Mouse (Mus musculus): ENCODE data around the gene Pcbp3.

Pcbp3 gene

DNA sequence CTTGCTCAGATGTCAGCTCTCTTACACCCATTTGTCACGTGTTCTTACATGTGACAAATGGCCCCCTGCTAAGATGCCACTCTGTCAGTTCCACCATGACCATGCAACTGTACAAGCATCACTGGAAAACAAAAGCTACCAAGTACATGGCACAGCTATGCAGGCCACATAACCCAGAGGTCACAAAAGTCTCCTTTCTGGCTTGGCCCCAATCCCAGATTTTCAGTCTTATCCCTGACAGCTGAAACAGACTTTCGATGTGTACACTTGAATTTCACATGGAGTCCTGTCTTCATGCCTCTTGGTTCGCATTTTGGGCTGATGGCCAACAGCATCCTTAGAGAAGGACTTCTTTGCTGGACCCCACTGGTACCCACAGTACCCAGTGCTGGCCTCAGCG lies 116.8 kb downstream of the Pcbp3 start:
- DNase-seq (ENCODE audit: extremely low spot score): no peak

GRCm38 (mm10) chr10:76844365-76844764 lies 117.3 kb downstream of the Pcbp3 start:
- DNase-seq (ENCODE audit: extremely low spot score): no peak

DNA sequence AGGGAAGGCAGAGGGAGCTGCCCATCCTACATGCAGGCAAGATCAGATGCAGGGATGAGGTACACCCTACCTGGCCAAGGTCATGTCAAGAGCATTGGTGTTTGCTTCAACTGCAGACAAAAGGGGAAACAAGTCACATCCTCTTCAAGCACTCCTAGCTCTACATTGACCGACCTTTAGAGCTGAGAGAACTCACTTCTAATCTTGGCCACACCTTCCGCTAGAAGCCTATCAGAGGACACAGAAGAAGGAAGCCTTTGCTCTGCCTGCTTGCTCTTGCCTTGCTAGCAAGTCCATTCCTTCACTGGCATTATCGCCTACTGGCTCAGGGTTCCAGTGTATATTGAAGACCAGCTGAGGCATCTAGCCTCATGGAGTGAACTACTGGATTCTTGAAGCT lies 119.6 kb downstream of the Pcbp3 start:
- no peak for DNase-seq (ENCODE audit: extremely low spot score)

DNA sequence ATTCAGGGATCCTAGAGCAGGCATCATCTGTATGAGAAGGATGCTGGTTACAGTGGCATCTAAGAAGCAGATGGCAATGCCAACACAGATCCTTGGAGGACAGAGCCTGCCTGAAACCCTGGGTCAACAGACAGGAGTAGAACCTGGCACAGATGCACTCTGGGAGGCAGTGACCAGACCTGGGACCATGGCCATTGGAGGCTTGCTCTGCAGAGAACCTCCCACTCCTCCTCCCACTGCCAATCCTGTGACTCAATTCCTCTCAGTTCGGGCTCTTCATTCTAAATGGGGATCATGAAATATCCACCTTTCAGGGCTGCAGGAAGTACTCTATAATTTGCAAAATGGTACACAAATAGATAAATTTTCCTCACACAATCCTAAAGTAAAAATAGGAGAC lies 120.5 kb downstream of the Pcbp3 start:
- DNase-seq (ENCODE audit: extremely low spot score): no peak

DNA sequence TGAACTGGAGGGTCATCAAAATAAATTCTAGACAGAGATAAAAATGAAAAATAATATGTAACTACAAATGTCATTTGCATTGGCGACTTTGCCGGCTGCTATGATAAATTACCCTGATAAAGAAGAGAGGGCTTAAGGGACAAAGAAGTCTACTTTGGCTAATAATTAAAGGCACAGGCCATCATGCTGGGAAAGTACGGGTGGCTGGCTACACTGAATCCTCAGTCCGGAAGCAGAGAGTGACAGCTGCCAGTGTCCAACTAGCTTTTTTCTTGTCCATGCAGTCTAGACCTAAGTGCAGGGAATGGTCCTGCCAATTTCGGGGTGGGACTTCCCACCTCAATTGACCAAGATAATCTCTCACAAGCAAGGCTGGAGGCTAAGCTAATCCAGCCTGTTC lies 121.1 kb downstream of the Pcbp3 start:
- DNase-seq (ENCODE audit: extremely low spot score): no peak

DNA sequence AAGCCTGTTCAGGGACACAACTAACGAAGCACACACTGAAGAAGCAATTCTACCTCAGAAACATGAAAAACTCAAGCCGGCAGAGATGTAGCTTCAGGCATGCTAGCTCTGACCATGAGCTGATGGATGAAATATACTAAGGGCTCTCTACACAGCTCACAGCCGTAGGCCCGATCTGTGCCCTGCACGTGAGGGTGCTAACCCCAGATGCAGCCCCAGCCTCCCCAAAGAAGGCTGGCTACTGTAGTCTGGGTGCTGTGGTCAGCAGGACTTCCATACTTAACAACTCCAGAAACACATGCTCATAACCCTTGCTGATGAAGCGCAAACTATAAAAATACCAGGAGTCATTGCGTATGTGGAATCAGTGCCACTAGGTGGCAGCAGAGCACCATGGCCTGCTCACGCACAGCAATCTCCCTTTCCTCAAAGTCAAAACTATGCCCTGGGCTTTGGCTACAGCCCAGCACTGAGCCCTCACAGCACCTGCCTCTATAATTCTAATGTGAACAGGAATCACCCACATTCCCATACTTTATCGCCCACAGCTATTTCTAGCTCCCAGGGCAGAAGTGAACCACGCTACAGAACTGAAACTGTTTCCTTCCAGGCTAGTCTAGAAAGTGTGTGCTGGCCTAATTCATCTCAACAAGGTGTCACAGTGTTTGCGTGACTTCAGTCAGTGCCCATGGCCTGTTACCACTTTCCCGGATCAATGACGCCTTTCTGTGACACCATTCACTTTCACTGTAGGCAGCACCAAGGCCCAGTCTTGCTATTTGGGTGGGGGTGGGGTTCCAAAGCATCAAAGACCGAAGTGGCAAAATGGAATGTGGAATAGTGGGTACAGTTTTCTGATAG lies 126.0 kb downstream of the Pcbp3 start:
- DNase-seq (ENCODE audit: extremely low spot score): peak; percentile 79

- DNase-seq (ENCODE audit: extremely low spot score): no peak
Observed at GRCm38 (mm10) chr10:76832841-76833240, 128.8 kb downstream of the Pcbp3 start.

- no peak for DNase-seq (ENCODE audit: extremely low spot score)
Observed at GRCm38 (mm10) chr10:76831915-76832314, 129.8 kb downstream of the Pcbp3 start.

GRCm38 (mm10) chr10:76831151-76831550 lies 130.5 kb downstream of the Pcbp3 start:
- DNase-seq (ENCODE audit: extremely low spot score): peak; percentile 33

DNA sequence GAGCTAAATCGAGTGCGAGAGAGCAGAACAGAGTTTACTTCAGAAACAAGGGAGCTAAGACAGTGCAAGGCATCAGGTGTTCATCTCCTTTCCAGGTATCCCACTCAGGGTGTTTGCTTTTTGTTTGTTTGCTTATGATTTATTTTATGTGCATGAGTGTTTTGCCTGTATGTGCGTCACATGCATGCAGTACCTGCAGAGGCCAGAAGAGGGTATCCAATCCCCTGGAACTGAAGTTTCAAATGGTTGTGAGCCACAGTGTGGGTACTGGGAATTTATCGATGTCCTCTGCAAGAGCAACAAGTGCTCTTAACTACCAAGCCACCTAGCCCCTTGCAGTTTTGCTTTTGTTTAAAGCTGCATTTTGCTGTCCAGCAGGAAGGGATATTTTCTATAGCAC lies 132.8 kb downstream of the Pcbp3 start:
- DNase-seq (ENCODE audit: extremely low spot score): no peak

GRCm38 (mm10) chr10:76822698-76823097 lies 139.0 kb downstream of the Pcbp3 start:
- no peak for DNase-seq (ENCODE audit: extremely low spot score)

GRCm38 (mm10) chr10:76819321-76819720 lies 142.4 kb downstream of the Pcbp3 start:
- DNase-seq (ENCODE audit: extremely low spot score): no peak

DNA sequence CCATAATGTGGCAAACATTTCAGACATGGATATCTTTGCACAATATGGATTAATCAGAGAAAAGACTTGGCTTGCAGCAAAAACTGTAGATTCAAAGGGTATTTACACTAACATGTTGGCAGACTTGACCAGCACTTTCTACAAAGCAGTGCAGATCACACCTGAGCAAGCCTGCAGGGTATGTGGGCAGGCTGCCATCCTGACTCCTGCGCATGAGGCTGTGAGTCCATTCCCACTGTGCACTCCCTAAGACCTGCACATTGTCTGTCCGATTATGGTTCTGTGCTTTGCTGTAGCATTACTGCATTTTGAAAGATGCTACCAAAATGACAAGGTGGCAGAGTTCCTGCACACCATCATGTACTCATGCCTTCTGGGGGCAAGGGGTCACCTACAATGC lies 143.3 kb downstream of the Pcbp3 start:
- no peak for DNase-seq (ENCODE audit: extremely low spot score)

DNA sequence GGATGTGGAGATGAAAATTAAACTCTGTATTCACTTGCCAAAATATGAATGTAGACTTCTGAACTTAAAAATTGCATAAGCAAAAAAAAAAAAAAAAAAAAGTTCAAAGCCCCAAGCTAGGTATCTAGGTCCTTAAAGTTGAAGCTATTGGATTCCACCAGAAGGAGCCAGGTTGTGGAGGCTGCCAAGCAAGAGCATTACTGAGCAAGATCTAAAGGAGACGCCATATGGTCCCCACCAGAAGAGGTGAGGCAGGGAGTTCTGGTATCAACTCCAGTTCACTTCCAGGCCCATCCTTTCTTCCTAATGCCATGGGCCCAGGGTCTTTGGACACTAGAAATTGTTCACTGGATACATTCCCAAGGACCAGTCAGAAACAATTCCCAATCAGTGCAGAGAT lies 144.8 kb downstream of the Pcbp3 start:
- DNase-seq (ENCODE audit: extremely low spot score): no peak

GRCm38 (mm10) chr10:76816436-76816835 lies 145.3 kb downstream of the Pcbp3 start:
- peak; percentile 7 for DNase-seq (ENCODE audit: extremely low spot score)

- DNase-seq (ENCODE audit: extremely low spot score): peak; percentile 12
Observed at GRCm38 (mm10) chr10:76815481-76815880, 146.2 kb downstream of the Pcbp3 start.

DNA sequence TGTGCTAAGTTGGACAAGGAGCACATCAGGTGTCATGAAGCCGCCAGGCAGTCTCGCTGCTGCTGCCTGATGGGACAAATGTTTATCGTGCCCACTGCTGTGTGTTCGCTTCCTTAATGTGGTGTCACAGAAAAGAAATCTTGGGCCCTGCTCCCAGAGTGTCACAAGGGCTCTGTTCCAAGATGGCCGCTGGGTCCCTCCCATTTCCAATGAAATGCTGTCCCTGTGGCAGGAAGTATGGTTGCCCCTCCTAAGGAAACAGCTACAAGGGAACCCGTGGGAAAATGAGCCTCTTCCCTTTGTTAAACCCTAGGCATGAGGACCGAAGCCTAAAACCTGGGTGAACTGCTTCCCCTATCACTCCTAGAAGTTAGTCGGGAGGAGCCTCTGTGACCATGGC lies 146.9 kb downstream of the Pcbp3 start:
- no peak for DNase-seq (ENCODE audit: extremely low spot score)

DNA sequence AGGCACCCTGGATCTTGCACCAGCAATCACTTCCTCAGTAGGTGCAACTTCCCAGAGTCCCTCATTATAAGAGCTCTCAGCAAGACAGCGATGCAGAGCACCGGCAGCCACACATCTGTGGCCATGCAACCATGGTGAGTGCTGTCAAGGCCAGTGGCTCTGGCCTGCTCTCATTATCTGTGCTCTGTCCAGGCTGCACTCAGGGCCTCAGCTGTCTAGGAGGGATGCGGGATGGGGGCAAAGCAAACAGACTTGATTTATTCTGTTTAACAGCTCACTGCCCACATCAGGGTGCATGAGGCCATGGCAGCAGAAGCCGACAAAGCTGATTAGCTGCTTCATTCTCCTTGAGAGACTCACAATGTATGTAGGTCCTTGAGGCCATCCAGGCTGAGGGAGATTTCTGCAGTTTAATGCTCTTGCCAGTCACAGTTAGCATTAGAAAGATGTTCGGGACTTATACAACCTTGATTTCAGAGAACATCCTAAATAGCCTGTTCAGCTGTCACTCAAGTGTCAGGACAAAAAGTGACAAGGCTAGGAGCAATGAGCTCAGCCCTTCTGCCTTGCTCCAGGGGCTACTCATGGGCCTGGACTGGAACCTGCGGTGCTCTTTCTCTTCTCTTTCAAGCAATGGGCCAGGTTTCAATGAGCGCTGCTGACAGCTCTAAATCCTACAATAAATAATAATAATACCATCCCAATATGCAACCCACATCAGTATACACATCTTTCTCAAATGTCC lies 151.6 kb downstream of the Pcbp3 start:
- DNase-seq (ENCODE audit: extremely low spot score): peak; percentile 24

DNA sequence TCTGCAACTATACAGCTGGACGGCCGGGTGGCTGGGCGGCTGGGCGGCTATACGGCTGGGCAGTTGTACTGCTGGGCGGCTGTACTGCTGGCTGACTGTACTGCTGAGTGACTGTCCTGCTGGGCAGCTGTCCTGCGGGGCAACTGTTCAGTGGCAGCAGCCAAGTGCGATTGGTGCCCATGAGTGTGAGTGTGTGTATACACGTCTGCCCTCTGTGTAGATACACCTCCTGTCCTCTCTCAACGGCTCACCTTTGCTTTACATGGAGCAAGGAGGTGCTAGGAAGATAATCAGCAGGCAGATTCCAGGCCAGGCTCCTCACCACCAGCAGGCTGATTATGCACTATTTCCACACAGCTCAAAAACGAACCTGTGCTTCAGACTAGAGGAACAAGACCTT lies 152.2 kb downstream of the Pcbp3 start:
- no peak for DNase-seq (ENCODE audit: extremely low spot score)

- DNase-seq (ENCODE audit: extremely low spot score): no peak
Observed at GRCm38 (mm10) chr10:76808446-76809400, 153.0 kb downstream of the Pcbp3 start.

DNA sequence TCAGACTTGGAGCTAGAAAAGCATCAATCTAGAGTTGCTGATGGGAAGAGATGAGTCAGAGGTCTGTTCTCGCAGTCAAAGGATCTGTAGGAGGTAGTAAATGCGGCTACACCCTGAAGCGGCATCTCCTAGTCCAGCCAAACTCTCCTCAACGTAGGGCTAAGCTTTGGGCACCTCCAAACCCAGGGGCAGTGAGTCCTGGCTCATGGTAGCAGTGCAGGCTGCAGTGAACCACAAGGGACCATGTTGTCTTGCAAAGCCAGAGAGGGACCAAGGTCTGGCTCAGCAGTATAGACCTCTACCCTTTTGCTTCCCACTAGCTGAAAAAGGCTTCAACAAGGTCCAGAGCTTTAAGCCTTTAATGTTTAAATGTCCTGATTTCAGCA lies 159.2 kb downstream of the Pcbp3 start:
- DNase-seq (ENCODE audit: extremely low spot score): no peak

All from embryo, embryonic 9.5 days (tissue).